Mouse (Mus musculus): ENCODE data around the gene Sympk. TPM values are rescaled to one million over a fixed set of nuclear protein-coding genes. Genes with fewer than 3 reads are reported as not detected.

The Sympk gene
- polyA plus RNA-seq, 1 experiment from 2014 or later = 26.1 TPM

GRCm38 (mm10) chr7:19024581-19025255 is 541 bp downstream of the Sympk start:
- 2% methylated on average over 34 of the region's 36 CpGs for WGBS

GRCm38 (mm10) chr7:19028067-19028466 is 3.9 kb downstream of the Sympk start:
- Histone ChIP-seq H3K4me1 (replicated peaks; ENCODE audit: control insufficient read depth, insufficient read depth, low read length) (peaks cover 11% of the 10 kb centered on the region; the same call in 1 of the 2 replicates), H3K4me2 (ENCODE audit: low read length) (no peak overlapping the region), H3K4me3 (ENCODE audit: low read depth, low read length) (no peak overlapping the region), H3K9me3 (ENCODE audit: control insufficient read depth, low read length) (no peaks in the 10 kb centered on the region), H3K36me3 (ENCODE audit: control insufficient read depth, insufficient read depth, low read length) (peaks cover 46% of the 10 kb centered on the region), H3K27ac (ENCODE audit: low read depth) (no peak overlapping the region), H3K9ac (ENCODE audit: low read length) (no peak overlapping the region), H3K27me3 (replicated peaks; ENCODE audit: control insufficient read depth, insufficient read depth, low read length) (peaks cover 6% of the 10 kb centered on the region)
- DNase-seq (ENCODE audit: low spot score) = no peak
- no peak for ATAC-seq (replicated peaks; ENCODE audit: low FRiP score, low TSS enrichment, low read depth)

More at GRCm38 (mm10) chr7:19024581-19025255, 541 bp downstream of the Sympk start:
- Histone ChIP-seq H3K27me3 (replicated peaks; ENCODE audit: control insufficient read depth, insufficient read depth, low read length) (peaks cover 34% of the 10 kb centered on the region), H3K4me3 (ENCODE audit: low read depth, low read length) (peak overlapping the region; percentile 91), H3K36me3 (ENCODE audit: control insufficient read depth, insufficient read depth, low read length) (peaks cover 15% of the 10 kb centered on the region), H3K4me2 (ENCODE audit: low read length) (peak overlapping the region; percentile 67), H3K9me3 (ENCODE audit: control insufficient read depth, low read length) (no peaks in the 10 kb centered on the region), H3K9ac (ENCODE audit: low read length) (peak overlapping the region; percentile 89), H3K27ac (ENCODE audit: low read depth) (0 out of 2 replicates have a peak overlapping the region, but pooled peaks have one; percentile 9), H3K4me1 (replicated peaks; ENCODE audit: control insufficient read depth, insufficient read depth, low read length) (peaks cover 11% of the 10 kb centered on the region; the same call in 1 of the 2 replicates)
- ATAC-seq (replicated peaks; ENCODE audit: low FRiP score, low TSS enrichment, low read depth) = peak; percentile 59
- DNase-seq (ENCODE audit: low spot score) = peak; percentile 71

- Histone ChIP-seq H3K9me3 (ENCODE audit: control insufficient read depth, low read length) (no peaks in the 10 kb centered on the region), H3K9ac (ENCODE audit: low read length) (no peak overlapping the region), H3K4me1 (replicated peaks; ENCODE audit: control insufficient read depth, insufficient read depth, low read length) (peaks cover 11% of the 10 kb centered on the region; the same call in 1 of the 2 replicates), H3K4me3 (ENCODE audit: low read depth, low read length) (no peak overlapping the region), H3K4me2 (ENCODE audit: low read length) (no peak overlapping the region), H3K27ac (ENCODE audit: low read depth) (no peak overlapping the region), H3K27me3 (replicated peaks; ENCODE audit: control insufficient read depth, insufficient read depth, low read length) (no peaks in the 10 kb centered on the region), H3K36me3 (ENCODE audit: control insufficient read depth, insufficient read depth, low read length) (peaks cover 57% of the 10 kb centered on the region)
- ATAC-seq (replicated peaks; ENCODE audit: low FRiP score, low TSS enrichment, low read depth) (peak; percentile 50), DNase-seq (ENCODE audit: low spot score) (peak; percentile 80)
- 53% methylated on average over 6 of the region's 6 CpGs for WGBS
Observed at GRCm38 (mm10) chr7:19029084-19029653, 5.0 kb downstream of the Sympk start.

GRCm38 (mm10) chr7:19031641-19032040 is 7.5 kb downstream of the Sympk start:
- DNase-seq (ENCODE audit: low spot score) (no peak), ATAC-seq (replicated peaks; ENCODE audit: low FRiP score, low TSS enrichment, low read depth) (no peak)
- no peaks in the 10 kb centered on the region for H3K9me3 ChIP-seq (ENCODE audit: control insufficient read depth, low read length)
- H3K9ac ChIP-seq (ENCODE audit: low read length) = no peak overlapping the region
- H3K36me3 ChIP-seq (ENCODE audit: control insufficient read depth, insufficient read depth, low read length) = peaks cover 81% of the 10 kb centered on the region
- H3K4me1 ChIP-seq (replicated peaks; ENCODE audit: control insufficient read depth, insufficient read depth, low read length) = no peaks in the 10 kb centered on the region
- H3K27ac ChIP-seq (ENCODE audit: low read depth) = no peak overlapping the region
- no peak overlapping the region for H3K4me2 ChIP-seq (ENCODE audit: low read length)
- WGBS = 87% methylated on average over 4 of the region's 4 CpGs
- H3K4me3 ChIP-seq (ENCODE audit: low read depth, low read length) = no peak overlapping the region
- no peaks in the 10 kb centered on the region for H3K27me3 ChIP-seq (replicated peaks; ENCODE audit: control insufficient read depth, insufficient read depth, low read length)

- Histone ChIP-seq H3K4me3 (ENCODE audit: low read depth, low read length) (no peak overlapping the region), H3K4me2 (ENCODE audit: low read length) (no peak overlapping the region), H3K27me3 (replicated peaks; ENCODE audit: control insufficient read depth, insufficient read depth, low read length) (no peaks in the 10 kb centered on the region), H3K9me3 (ENCODE audit: control insufficient read depth, low read length) (no peaks in the 10 kb centered on the region), H3K36me3 (ENCODE audit: control insufficient read depth, insufficient read depth, low read length) (peaks cover 100% of the 10 kb centered on the region), H3K27ac (ENCODE audit: low read depth) (no peak overlapping the region), H3K9ac (ENCODE audit: low read length) (no peak overlapping the region), H3K4me1 (replicated peaks; ENCODE audit: control insufficient read depth, insufficient read depth, low read length) (no peaks in the 10 kb centered on the region)
- ATAC-seq (replicated peaks; ENCODE audit: low FRiP score, low TSS enrichment, low read depth) = no peak
- DNase-seq (ENCODE audit: low spot score) = no peak
- 98% methylated on average over 6 of the region's 6 CpGs for WGBS
Observed at GRCm38 (mm10) chr7:19044616-19045015, 20.4 kb downstream of the Sympk start.

GRCm38 (mm10) chr7:19046286-19047069 is 22.3 kb downstream of the Sympk start:
- H3K9me3 ChIP-seq (ENCODE audit: control insufficient read depth, low read length) = no peaks in the 10 kb centered on the region
- DNase-seq (ENCODE audit: low spot score) (no peak), ATAC-seq (replicated peaks; ENCODE audit: low FRiP score, low TSS enrichment, low read depth) (no peak)
- no peak overlapping the region for H3K4me3 ChIP-seq (ENCODE audit: low read depth, low read length)
- no peaks in the 10 kb centered on the region for H3K4me1 ChIP-seq (replicated peaks; ENCODE audit: control insufficient read depth, insufficient read depth, low read length)
- no peaks in the 10 kb centered on the region for H3K27me3 ChIP-seq (replicated peaks; ENCODE audit: control insufficient read depth, insufficient read depth, low read length)
- 92% methylated on average over 11 of the region's 11 CpGs for WGBS
- H3K36me3 ChIP-seq (ENCODE audit: control insufficient read depth, insufficient read depth, low read length) = peaks cover 100% of the 10 kb centered on the region
- H3K9ac ChIP-seq (ENCODE audit: low read length) = no peak overlapping the region
- no peak overlapping the region for H3K27ac ChIP-seq (ENCODE audit: low read depth)
- no peak overlapping the region for H3K4me2 ChIP-seq (ENCODE audit: low read length)

GRCm38 (mm10) chr7:19048006-19048527 is 23.9 kb downstream of the Sympk start:
- Histone ChIP-seq H3K9me3 (ENCODE audit: control insufficient read depth, low read length) (no peaks in the 10 kb centered on the region), H3K4me1 (replicated peaks; ENCODE audit: control insufficient read depth, insufficient read depth, low read length) (no peaks in the 10 kb centered on the region), H3K4me3 (ENCODE audit: low read depth, low read length) (no peak overlapping the region), H3K9ac (ENCODE audit: low read length) (no peak overlapping the region), H3K27me3 (replicated peaks; ENCODE audit: control insufficient read depth, insufficient read depth, low read length) (no peaks in the 10 kb centered on the region), H3K27ac (ENCODE audit: low read depth) (no peak overlapping the region), H3K4me2 (ENCODE audit: low read length) (no peak overlapping the region), H3K36me3 (ENCODE audit: control insufficient read depth, insufficient read depth, low read length) (peaks cover 98% of the 10 kb centered on the region)
- WGBS = 86% methylated on average over 14 of the region's 14 CpGs
- no peak for ATAC-seq (replicated peaks; ENCODE audit: low FRiP score, low TSS enrichment, low read depth)
- no peak for DNase-seq (ENCODE audit: low spot score)

- Histone ChIP-seq H3K4me3 (ENCODE audit: low read depth, low read length) (no peak overlapping the region), H3K27me3 (replicated peaks; ENCODE audit: control insufficient read depth, insufficient read depth, low read length) (no peaks in the 10 kb centered on the region), H3K36me3 (ENCODE audit: control insufficient read depth, insufficient read depth, low read length) (peaks cover 86% of the 10 kb centered on the region), H3K9ac (ENCODE audit: low read length) (no peak overlapping the region), H3K4me1 (replicated peaks; ENCODE audit: control insufficient read depth, insufficient read depth, low read length) (no peaks in the 10 kb centered on the region; the same call in 1 of the 2 replicates), H3K9me3 (ENCODE audit: control insufficient read depth, low read length) (no peaks in the 10 kb centered on the region), H3K27ac (ENCODE audit: low read depth) (no peak overlapping the region), H3K4me2 (ENCODE audit: low read length) (no peak overlapping the region)
- DNase-seq (ENCODE audit: low spot score) (no peak), ATAC-seq (replicated peaks; ENCODE audit: low FRiP score, low TSS enrichment, low read depth) (no peak)
- 91% methylated on average over 5 of the region's 5 CpGs for WGBS
Observed at GRCm38 (mm10) chr7:19049252-19049651, 25.1 kb downstream of the Sympk start.
